8 mouse cellular contexts compared by ENCODE assay signal in genomic region chr3:145650298-145651011, GRCm38 (mm10). TPM values are rescaled to one million over a fixed set of nuclear protein-coding genes. Genes with fewer than 3 reads are reported as not detected.
DNase-seq lines count a peak whose midpoint lies in the region; ATAC-seq and TF ChIP-seq lines count a peak whose summit lies in the region.

No protein-coding gene starts in this region.

- H3K36me3 ChIP-seq in embryonic facial prominence, embryonic 12.5 days = 0 out of 2 replicates have a peak, but pooled peaks cover 10% of the 10 kb centered on the region
- peaks cover 17% of the 10 kb centered on the region for H3K36me3 ChIP-seq in heart, embryonic 13.5 days
- peaks cover 9% of the 10 kb centered on the region; the same call in 1 of the 2 replicates for H3K36me3 ChIP-seq in kidney, postnatal 0 days (ENCODE audit: insufficient read depth, low read length)

- H3K4me2 ChIP-seq in embryonic facial prominence, embryonic 12.5 days (replicated peaks) = peak overlapping the region; percentile 64
- peak overlapping the region; percentile 86 for H3K4me2 ChIP-seq in heart, embryonic 13.5 days
- peak overlapping the region; percentile 90 for H3K4me2 ChIP-seq in kidney, postnatal 0 days (ENCODE audit: low read length)

- POLR2A ChIA-PET in Patski (lab: Charles Lee) = interaction anchor here (0.6 to 5.2 kb wide), 32 partner anchors 8 to 891 kb away, joined by 3 to 51 read pairs (median 6); partner anchors contain the start of genes Ddah1 and Znhit6

- TF ChIP-seq CTCF in Patski (IDR thresholded peaks at IDR 0.05) = no peak
- TF ChIP-seq CTCF in kidney, postnatal 0 days (IDR thresholded peaks at IDR 0.05; ENCODE audit: low read depth) = no peak

- in situ Hi-C loops in Patski (cut with MboI; ENCODE audit: low pct_unique_long_range_greater_than_20kb) = loop anchor here (5.0 kb wide), 1 partner anchor 252 kb away; no protein-coding TSS in a partner anchor

- DNase-seq in Patski (ENCODE audit: low read depth, low spot score) = peak; percentile 59
- DNase-seq in kidney, postnatal 0 days (ENCODE audit: low spot score) = peak; percentile 93
- DNase-seq in lung, postnatal 36 days = peak; percentile 80
- DNase-seq in layer of hippocampus, postnatal 10 days (ENCODE audit: low spot score in 2 of 2) = no peak

- CTCF ChIA-PET in Patski (lab: Charles Lee) = interaction anchor here (0.7 to 2.7 kb wide), 10 partner anchors 14 to 255 kb away, joined by 3 to 13 read pairs (median 4); no protein-coding TSS in a partner anchor

- H3K4me3 ChIP-seq in embryonic facial prominence, embryonic 12.5 days = peak overlapping the region; percentile 67
- peak overlapping the region; percentile 88 for H3K4me3 ChIP-seq in heart, embryonic 13.5 days
- peak overlapping the region; percentile 82 for H3K4me3 ChIP-seq in kidney, postnatal 0 days (replicated peaks; ENCODE audit: low read depth, low read length)

- under 1% methylated on average over 18 of the region's 18 CpGs for WGBS in embryonic facial prominence, embryonic 12.5 days
- WGBS in heart, embryonic 13.5 days = under 1% methylated on average over 18 of the region's 18 CpGs
- WGBS in kidney, postnatal 0 days = 1% methylated on average over 18 of the region's 18 CpGs

- H3K9me3 ChIP-seq in embryonic facial prominence, embryonic 12.5 days = no peaks in the 10 kb centered on the region
- H3K9me3 ChIP-seq in heart, embryonic 13.5 days = no peaks in the 10 kb centered on the region
- no peaks in the 10 kb centered on the region for H3K9me3 ChIP-seq in kidney, postnatal 0 days (replicated peaks; ENCODE audit: low read length)

- no peak for ATAC-seq in Patski
- no peak for ATAC-seq in embryonic facial prominence, embryonic 12.5 days (ENCODE audit: insufficient number of reproducible peaks, insufficient read depth, low FRiP score, low TSS enrichment)
- no peak for ATAC-seq in heart, embryonic 13.5 days (ENCODE audit: extremely low read depth, insufficient number of reproducible peaks, low FRiP score, low TSS enrichment)
- 0 out of 2 replicates have a peak, but pooled peaks have one; percentile 9 for ATAC-seq in kidney, postnatal 0 days (replicated peaks; ENCODE audit: low FRiP score, low read depth)
- no peak for ATAC-seq in CD4-positive, CD25-positive, alpha-beta regulatory T cell, adult 4 months
- ATAC-seq in monocyte, adult 5-6 weeks (replicated peaks; ENCODE audit: insufficient number of reproducible peaks, low FRiP score, low TSS enrichment, poor library complexity, severe bottlenecking) = no peak

- peak overlapping the region; percentile 84 for H3K9ac ChIP-seq in embryonic facial prominence, embryonic 12.5 days
- peak overlapping the region; percentile 98 for H3K9ac ChIP-seq in heart, embryonic 13.5 days
- 0 out of 2 replicates have a peak overlapping the region, but pooled peaks have one; percentile 88 for H3K9ac ChIP-seq in kidney, postnatal 0 days (ENCODE audit: low read depth, low read length)

- H3K27me3 ChIP-seq in Patski = no peaks in the 10 kb centered on the region
- H3K27me3 ChIP-seq in embryonic facial prominence, embryonic 12.5 days = no peaks in the 10 kb centered on the region
- no peaks in the 10 kb centered on the region for H3K27me3 ChIP-seq in heart, embryonic 13.5 days (replicated peaks)
- no peaks in the 10 kb centered on the region for H3K27me3 ChIP-seq in kidney, postnatal 0 days (ENCODE audit: insufficient read depth, low read length)

- peak overlapping the region; percentile 96 for H3K27ac ChIP-seq in embryonic facial prominence, embryonic 12.5 days
- peak overlapping the region; percentile 96 for H3K27ac ChIP-seq in heart, embryonic 13.5 days (replicated peaks)
- peak overlapping the region; percentile 92 for H3K27ac ChIP-seq in kidney, postnatal 0 days

- H3K4me1 ChIP-seq in embryonic facial prominence, embryonic 12.5 days = peaks cover 35% of the 10 kb centered on the region
- peaks cover 71% of the 10 kb centered on the region for H3K4me1 ChIP-seq in heart, embryonic 13.5 days
- H3K4me1 ChIP-seq in kidney, postnatal 0 days (replicated peaks; ENCODE audit: insufficient read depth, low read length) = peaks cover 18% of the 10 kb centered on the region; the same call in 1 of the 2 replicates

RNA-seq across cellular contexts. Expression of gene Ccn1, which starts 0.7 kb away (rescaled TPM):
- polyA plus RNA-seq in Patski (2021) = 1,216 TPM
- polyA plus RNA-seq in embryonic facial prominence, embryonic 12.5 days (2016; fragmentation: Nextera tagmentation; extraction: Ambion mirVana) = 56.8 and 63.7 TPM in 2 replicates
- polyA plus RNA-seq in heart, embryonic 13.5 days (2015; fragmentation: Nextera tagmentation; extraction: Ambion mirVana) = 60.0 and 62.1 TPM in 2 replicates
- 74.8 and 86.4 TPM in 2 replicates for polyA plus RNA-seq in kidney, postnatal 0 days (2015; fragmentation: Nextera tagmentation; extraction: Ambion mirVana)
- polyA plus RNA-seq in CD4-positive, CD25-positive, alpha-beta regulatory T cell, adult 4 months (2017; shearing (Covaris generic)) = not detected
- total RNA-seq in monocyte, adult 5-6 weeks (2017) = not detected in 3 replicates
- 1 to 10 TPM; 6.1 to 6.8 TPM for total RNA-seq in layer of hippocampus, postnatal 10 days (2021)

Comparison
In these comparisons a context has a peak if more than half of its experiments do, and no peak if none do; other contexts are left out.
1. DNase-seq: peak in Patski (single experiment), kidney, postnatal 0 days (single experiment) and lung, postnatal 36 days (single experiment); none in layer of hippocampus, postnatal 10 days (0 of 2).
2. RNA of gene Ccn1, which starts 0.7 kb away (polyA plus RNA-seq): 1,216 TPM in Patski (single experiment), 74.8 to 86.4 TPM in kidney, postnatal 0 days, 56.8 to 63.7 TPM in embryonic facial prominence, embryonic 12.5 days and 60.0 to 62.1 TPM in heart, embryonic 13.5 days; not detected in CD4-positive, CD25-positive, alpha-beta regulatory T cell, adult 4 months; every median in the first group is over 10 times any median in the second.
3. Peak in every context shown above with its lines, with median percentiles within 50 percentile points of each other: H3K27ac ChIP-seq, H3K4me2 ChIP-seq, H3K4me3 ChIP-seq and H3K9ac ChIP-seq.